Mouse (Mus musculus) layer of hippocampus, adult 2 months (tissue): ENCODE data around the gene Ece2. TPM values are rescaled to one million over a fixed set of nuclear protein-coding genes. Genes with fewer than 3 reads are reported as not detected.
"Not testable (repeated sequence)": the region's sequence is repeated elsewhere in the genome, so short reads cannot be mapped to it uniquely, and the experiment has no call there.

Source experiments
- DNase-seq, 2 experiments: peaks; one replicate each; pipeline ENCODE4 v3.0.0; 2022; ENCODE audit warnings: low spot score in 2 of 2
- H3K27ac ChIP-seq: fragments of 200-600 bp; 2 replicates; pipeline ENCODE4 v1.8.1; 2022
- H3K4me3 ChIP-seq: fragments of 200-600 bp; 2 replicates; pipeline ENCODE4 v1.8.1; 2022; ENCODE audit warnings: mild to moderate bottlenecking
- CTCF ChIP-seq: fragments of 200-600 bp; conservative IDR thresholded peaks from 2 replicates; pipeline ENCODE4 v1.8.1; 2022; ENCODE audit warnings: antibody characterized with exemption, mild to moderate bottlenecking, moderate library complexity
- total RNA-seq, 2 experiments: library from RNA; stranded (reverse); gene quantifications; 2 replicates each; pipeline ENCODE4 v1.2.3; 2021

The Ece2 gene
- total RNA-seq, 2 experiments from 2014 or later: 34.4 to 36.1 TPM

DNA sequence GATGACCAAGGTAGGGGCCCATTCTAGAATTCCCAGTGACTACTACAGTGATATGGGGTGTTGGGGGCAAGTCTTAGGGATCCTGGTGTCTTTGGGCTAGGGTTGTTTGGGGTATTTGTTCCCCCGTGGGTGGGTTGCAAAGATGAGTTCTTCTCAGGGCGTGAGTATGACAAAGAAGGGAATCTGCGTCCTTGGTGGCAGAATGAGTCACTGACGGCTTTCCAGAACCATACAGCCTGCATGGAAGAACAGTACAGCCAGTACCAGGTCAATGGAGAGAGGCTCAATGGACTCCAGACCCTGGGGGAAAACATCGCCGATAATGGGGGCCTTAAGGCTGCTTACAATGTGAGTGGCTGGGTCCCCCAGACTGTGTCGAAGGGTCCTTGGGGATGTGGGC is 14.3 kb downstream of the Ece2 start:
- TF ChIP-seq CTCF: no peak
- Histone ChIP-seq H3K4me3 (no peak overlapping the region), H3K27ac (no peak overlapping the region)
- DNase-seq: no peak

DNA sequence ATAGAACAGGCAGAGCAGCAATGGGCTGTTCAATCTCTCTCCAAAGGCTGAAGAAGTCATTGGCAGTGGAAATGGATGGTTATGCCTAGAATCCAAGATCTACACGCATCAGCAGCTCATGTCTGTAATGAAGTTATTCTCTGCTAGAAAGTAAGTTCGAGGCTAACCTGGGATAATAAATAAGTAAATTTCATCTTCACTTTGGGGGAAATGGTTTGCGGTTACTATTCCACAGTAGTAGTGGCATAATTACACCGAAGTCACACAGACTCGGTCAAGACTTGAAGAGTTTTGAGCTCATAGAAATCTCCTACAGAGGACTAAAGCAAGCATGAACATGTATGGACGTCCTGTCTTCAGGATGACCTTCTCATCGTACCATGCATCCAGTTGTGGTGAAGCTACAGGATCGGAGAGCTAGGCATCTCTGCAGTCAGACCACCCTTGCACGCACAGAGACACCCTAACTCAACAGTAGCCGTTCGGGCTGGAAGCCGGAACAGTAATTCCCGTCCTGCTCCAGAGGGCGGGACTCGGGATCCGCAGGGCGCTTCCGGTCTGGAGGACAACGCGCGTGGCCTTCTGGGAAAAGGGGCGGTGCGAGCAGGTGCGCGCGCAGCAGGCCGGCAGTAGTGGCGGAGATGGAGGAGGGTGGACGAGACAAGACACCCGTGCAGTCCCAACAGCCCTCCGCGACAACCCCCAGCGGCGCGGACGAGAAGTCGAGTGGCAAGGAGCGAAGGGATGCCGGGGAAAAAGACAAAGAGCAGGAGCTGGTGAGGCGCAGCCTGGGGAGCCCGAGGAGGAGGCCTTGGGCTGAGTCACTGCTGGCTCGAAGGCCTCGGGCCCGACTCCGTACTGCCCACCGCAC is 21.7 kb downstream of the Ece2 start, which contains the start of gene Psmd2:
Gene Psmd2, plus strand, starts transcription at position 577 of the 871 bp plus-strand sequence.
- peak within 1 kb of the TSS; percentile 92 for H3K27ac ChIP-seq
- TF ChIP-seq CTCF: peak; percentile 41
- H3K4me3 ChIP-seq: peak within 1 kb of the TSS; percentile 73
- DNase-seq: peak; percentile 96 to 97

DNA sequence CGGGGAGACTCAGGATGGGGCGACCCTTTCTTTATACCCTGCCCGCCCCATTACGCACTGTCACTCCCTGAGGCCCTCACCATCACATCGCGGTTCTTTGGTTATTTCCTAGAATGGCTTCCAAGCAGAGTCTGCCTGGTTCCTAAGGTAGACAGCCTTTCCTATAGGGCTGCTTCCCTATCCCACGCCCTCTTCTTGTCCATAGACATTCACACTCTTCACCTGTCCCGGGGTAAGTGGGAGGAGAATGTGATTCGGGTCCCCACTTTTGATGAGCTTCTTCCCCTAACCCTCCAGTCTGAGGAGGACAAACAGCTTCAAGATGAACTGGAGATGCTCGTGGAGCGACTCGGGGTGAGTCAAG is 22.3 kb downstream of the Ece2 start:
- TF ChIP-seq CTCF: no peak
- Histone ChIP-seq H3K4me3 (peak overlapping the region; percentile 73), H3K27ac (peak overlapping the region; percentile 92)
- DNase-seq: no peak

DNA sequence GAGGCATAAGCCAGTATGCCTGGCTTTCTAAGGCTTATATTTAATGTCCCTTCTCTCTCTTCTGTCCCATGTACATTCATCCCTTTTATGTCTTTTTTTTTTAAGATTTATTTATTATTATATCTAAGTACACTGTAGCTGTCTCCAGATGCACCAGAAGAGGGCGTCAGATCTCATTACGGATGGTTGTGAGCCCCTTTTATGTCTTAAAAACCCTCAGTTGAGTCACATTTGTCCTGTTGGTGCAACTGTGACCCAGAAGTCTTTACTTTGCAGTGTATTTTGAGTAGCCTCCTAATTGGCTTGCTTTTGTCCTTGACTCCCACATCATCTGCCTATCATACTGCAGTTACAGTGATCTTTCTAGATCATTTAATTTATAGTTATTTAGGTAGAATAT is 23.7 kb downstream of the Ece2 start:
- TF ChIP-seq CTCF: peak; percentile 63
- H3K27ac ChIP-seq: no peak overlapping the region
- peak overlapping the region; percentile 73; the same call in 1 of the 2 replicates for H3K4me3 ChIP-seq
- DNase-seq: no peak

DNA sequence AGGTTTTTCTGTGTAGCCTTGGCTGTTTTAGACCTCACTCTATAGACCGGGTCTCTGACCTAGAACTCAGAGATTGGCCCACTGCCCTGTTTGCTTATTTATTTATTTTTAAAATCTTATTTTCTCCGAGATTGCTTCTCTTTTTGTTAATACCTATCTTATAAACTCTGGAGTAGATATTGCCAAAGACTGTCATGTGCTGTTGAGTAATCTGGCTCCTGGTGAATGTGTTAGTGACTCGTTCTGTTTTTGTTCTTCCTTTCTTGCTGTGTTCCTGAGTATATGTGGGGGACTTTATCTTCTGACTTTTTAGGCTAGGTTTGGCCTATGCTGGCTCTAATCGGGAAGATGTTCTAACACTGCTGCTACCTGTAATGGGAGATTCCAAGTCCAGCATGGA is 28.0 kb downstream of the Ece2 start:
- TF ChIP-seq CTCF: no peak
- no peak overlapping the region for H3K27ac ChIP-seq
- DNase-seq: no peak
- H3K4me3 ChIP-seq: no peak overlapping the region

DNA sequence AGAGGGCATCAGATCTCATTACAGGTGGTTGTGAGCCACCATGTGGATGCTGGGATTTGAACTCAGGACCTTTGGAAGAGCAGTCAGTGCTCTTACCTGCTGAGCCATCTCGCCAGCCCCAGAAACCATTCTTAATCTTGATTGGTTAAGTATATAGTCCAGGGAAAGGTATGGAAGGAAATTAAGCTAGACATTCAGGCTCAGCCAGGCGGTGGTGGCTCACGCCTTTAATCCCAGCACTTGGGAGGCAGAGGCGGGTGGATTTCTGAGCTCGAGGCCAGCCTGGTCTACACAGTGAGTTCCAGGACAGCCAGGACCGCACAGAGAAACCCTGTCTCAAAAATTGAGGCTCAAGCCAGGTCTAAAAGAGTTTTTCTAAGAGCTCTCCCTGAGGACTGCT is 38.4 kb downstream of the Ece2 start, which contains the start of gene Eif4g1:
Gene Eif4g1, plus strand, starts transcription at position 301 of the 400 bp plus-strand sequence.
- DNase-seq, H3K4me3 ChIP-seq, H3K27ac ChIP-seq: not testable (repeated sequence)

DNA sequence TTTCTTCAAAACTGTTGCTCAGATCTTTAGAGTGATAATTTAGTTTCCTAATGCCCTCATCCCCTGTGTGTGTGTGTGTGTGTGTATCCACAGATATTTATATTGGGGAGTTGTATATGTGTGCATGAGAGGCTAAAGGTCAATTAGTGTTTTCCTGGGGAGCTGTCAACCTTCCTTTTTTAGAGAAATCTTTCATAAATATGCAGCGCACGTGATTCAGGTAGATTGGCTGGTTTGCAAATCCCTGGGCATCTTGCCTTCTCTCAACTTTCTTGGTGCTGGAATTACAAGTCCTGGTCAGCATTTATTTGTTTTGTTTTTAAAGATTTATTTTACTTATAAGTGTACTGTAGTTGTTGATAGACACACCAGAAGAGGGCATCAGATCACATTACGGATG is 40.7 kb downstream of the Ece2 start:
- no peak for DNase-seq
- no peak for TF ChIP-seq CTCF
- Histone ChIP-seq H3K4me3 (no peak overlapping the region), H3K27ac (no peak overlapping the region)

DNA sequence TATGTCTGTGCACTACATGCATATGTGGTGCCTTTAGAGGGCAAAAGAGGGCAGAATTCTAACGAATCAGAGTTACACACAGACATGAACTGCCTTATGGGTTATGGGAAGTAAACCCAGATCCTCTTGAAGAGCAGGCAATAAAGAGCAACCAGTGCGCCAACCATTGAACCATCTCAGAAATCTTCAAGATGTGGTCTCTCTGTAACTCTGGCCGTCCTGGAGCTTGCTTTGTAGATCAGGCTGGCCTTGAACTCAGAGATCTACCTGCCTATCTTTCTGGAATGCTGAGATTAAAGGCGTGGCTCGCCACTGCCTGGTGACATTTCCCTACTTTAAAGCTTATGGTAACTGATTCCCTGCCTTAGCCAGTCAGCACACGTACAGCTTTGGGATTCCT is 42.3 kb downstream of the Ece2 start:
- no peak for DNase-seq
- TF ChIP-seq CTCF: no peak
- peak overlapping the region; percentile 84 for H3K4me3 ChIP-seq
- peak overlapping the region; percentile 86; the same call in 1 of the 2 replicates for H3K27ac ChIP-seq

DNA sequence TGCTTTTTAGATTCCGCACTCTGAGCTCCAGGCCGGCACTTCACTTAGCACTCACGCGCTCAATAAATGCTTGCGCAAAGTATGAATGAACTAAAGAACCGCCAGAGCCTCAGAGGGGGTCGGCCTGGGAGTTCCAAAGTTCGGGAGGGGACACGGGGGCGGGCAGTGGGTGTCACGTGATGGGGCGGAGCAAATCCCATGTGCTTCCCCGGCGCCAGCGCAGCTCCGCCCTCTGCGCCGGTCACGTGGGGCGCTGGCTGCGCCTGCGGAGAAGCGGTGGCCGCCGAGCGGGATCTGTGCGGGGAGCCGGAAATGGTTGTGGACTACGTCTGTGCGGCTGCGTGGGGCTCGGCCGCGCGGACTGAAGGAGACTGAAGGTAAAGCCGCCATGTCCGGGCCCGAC is 42.9 kb downstream of the Ece2 start:
- peak overlapping the region; percentile 86 for H3K27ac ChIP-seq
- DNase-seq: peak; percentile 95 to 96
- no peak for TF ChIP-seq CTCF
- peak overlapping the region; percentile 84 for H3K4me3 ChIP-seq

DNA sequence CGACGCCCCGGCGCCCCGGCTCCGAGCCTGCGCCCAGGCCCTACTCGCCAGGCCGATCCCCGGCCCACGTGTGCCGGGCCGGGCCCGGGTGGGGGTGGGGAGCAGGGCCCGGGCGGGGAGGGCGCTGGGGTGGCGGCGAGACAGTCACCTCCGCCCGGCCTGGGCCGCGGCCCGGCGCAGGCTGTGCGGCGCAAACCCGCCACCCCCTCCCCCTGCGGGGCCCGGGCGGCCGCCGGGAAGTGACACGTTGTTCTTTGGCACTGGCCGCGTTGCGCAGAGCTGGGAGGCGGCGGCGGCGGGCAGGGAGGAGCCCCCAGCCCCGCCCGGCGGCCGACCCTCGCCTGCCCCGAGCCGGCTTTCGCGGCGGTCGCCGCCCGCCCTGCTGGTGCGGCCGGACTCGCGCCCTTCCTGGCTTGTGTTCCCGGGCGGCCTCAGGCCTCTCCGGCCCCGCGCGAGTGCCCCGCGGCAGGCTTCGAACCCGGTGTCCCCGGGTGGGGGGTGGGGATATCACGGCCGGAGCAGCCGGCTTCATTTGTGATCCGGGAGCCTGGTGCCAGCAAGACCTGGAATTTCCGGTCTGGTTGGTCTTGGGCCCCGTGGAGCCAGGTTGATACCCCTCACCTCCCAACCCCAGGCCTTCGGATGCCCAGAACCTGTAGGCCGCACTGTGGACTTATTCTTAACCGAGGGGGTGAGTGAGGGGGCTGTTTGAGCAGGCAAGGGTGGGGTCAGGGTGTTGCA is 43.5 kb downstream of the Ece2 start:
- no peak for DNase-seq
- no peak for TF ChIP-seq CTCF
- Histone ChIP-seq H3K27ac (peak overlapping the region; percentile 86), H3K4me3 (peak overlapping the region; percentile 84)

DNA sequence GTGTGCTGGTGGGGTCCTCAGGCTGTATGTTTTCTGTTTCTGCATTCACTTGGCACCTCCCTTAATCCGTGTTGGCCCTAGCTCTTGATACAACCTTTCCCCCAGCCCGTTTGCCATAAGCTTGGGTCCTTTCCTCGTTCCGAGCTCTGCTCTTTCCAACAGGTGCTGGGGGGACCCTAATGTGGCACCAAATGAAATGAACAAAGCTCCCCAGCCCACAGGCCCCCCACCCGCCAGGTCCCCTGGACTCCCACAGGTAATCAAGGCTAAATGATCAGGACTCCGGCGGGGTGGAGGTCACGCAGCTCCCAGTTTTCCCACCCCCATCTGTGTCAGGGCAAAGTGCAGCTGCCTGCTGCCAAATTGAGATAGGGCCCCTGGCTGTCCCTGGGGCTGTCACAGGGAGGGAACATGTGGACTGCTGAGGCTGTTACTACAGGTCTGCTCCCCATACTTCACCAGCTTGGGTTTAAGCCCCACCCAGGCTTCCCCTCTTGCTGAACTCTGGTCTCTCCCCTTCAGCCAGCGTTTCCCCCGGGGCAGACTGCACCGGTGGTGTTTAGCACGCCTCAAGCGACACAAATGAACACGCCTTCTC is 44.2 kb downstream of the Ece2 start:
- TF ChIP-seq CTCF: no peak
- Histone ChIP-seq H3K4me3 (peak overlapping the region; percentile 84), H3K27ac (peak overlapping the region; percentile 86)
- no peak for DNase-seq

DNA sequence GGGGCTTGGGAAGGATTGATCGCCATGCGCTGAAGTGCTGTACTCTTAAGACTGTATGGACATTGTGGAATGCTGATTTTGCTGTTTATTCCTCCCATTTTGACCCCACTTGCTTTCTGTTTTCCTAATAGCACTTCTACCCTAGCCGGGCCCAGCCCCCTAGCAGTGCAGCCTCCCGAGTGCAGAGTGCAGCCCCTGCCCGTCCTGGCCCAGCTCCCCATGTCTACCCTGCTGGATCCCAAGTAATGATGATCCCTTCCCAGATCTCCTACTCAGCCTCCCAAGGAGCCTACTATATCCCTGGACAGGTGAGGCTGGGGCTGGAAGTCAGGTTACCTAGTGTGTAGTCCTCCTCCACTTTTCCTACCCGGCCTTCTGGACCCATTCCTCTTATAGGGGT is 45.6 kb downstream of the Ece2 start:
- TF ChIP-seq CTCF: no peak
- no peak overlapping the region for H3K4me3 ChIP-seq

DNA sequence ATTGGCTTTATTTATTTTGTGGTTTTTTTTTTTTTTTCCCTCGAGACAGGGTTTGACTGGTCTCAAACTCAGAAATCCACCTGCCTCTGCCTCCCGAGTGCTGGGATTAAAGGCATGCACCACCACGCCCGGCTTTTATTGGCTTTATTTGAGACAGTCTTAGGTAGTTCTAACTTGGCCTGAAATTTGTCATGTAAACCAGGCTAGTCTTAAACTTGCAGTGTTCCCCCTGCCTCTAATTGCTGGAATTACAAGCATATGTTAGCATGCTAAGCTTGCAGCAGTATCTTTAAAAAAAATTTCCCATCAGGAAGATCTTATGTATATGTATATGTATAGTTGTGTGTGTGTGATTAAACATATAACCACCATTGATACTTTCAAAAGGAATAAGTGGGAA is 47.1 kb downstream of the Ece2 start:
- Histone ChIP-seq H3K27ac (no peak overlapping the region), H3K4me3 (no peak overlapping the region)
- no peak for DNase-seq
- peak; percentile 27; the same call in 1 of the 2 replicates for TF ChIP-seq CTCF

More for the DNA sequence above, 45.6 kb downstream of the Ece2 start:
- DNase-seq: no peak
- no peak overlapping the region for H3K27ac ChIP-seq
